Mouse (Mus musculus) T-cell, adult 2 months (primary cell): ENCODE measurements around the gene Baiap2.

ENCODE experiments used
- DNase-seq: peaks from one replicate; pipeline ENCODE4 v3.0.0; 2022; ENCODE audit warnings: low spot score

The Baiap2 gene

DNA sequence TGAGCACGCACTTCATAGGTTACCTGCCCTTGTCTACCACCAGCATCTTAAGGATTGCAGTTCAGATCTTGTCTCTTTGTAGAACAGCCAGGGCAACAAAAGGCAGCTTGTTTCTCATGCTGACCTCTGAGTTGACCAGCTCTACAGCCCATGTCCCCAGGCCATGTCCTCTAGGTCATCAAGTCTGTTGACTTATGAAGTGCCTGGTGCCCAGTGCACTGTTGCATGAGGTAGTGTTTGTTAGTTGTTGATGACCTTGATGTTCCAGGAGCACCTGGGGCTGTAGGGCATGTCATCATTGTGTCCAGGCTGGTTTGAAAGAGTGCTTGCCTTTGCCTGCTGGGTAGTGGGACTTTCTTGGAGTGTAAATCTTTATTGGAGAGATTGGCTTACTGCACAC lies 4.9 kb downstream of the Baiap2 start:
- DNase-seq: no peak

DNA sequence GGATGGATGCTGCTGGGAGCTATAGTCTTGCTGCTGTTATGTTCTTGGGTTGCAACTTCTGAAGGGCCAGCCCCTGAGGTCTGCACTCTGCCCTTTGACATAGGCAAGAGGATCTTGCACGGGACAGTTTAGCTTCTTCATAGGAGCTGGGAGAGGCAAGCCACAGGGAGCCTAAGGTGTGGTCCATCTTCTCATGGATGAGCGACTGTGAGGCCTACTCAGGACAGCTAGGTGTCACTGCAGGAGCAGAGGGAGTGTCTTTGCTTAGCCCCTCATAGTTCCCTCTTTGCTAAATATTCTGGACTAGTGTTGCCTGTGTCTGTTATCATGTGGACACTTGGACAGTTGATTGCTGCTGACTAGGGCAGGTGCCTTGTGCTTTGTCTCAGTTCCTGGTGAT lies 5.3 kb downstream of the Baiap2 start:
- no peak for DNase-seq

- DNase-seq: no peak
Measured at GRCm38 (mm10) chr11:119948305-119948704, 5.7 kb downstream of the Baiap2 start.

GRCm38 (mm10) chr11:119948803-119949202 lies 6.2 kb downstream of the Baiap2 start:
- no peak for DNase-seq

DNA sequence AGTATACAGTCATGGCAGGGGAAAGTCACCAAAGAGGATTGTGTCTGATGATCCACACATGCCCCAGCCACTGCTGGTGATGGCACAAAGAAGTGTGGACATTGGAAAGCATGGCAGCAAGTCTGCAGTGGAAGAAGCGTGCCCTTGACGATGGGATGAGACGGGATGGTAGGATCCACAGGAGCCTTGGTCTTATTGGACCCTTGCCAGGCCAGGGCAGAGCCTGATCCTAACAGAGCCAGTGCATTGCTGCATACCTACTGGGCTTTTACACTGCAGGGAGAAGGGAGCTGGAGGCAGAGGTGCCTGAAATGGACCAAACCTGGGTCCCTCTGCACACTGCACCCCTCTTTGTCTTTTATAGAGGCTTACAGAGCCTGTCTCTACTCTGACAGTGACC lies 8.0 kb downstream of the Baiap2 start:
- DNase-seq: no peak

DNA sequence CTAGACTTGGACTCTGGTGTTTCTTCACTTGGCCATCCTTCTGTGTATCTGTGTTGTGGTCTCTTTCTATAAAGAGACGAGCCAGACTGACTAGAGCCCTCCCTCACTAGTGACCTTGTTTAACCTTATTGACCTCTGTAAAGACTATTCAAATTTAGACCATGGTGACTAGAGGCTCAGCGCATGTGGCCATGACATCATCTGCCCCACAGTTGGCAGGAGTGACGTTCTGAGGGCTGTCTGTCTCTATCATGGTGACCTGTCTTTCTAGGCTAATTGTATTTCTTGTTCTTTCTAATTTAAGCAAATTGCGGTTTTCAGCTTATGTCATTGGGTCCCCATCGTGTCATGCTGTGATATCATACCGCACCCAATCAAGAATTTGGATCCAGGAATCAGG lies 8.8 kb downstream of the Baiap2 start:
- no peak for DNase-seq

GRCm38 (mm10) chr11:119952429-119953224 lies 10.1 kb downstream of the Baiap2 start:
- no peak for DNase-seq

DNA sequence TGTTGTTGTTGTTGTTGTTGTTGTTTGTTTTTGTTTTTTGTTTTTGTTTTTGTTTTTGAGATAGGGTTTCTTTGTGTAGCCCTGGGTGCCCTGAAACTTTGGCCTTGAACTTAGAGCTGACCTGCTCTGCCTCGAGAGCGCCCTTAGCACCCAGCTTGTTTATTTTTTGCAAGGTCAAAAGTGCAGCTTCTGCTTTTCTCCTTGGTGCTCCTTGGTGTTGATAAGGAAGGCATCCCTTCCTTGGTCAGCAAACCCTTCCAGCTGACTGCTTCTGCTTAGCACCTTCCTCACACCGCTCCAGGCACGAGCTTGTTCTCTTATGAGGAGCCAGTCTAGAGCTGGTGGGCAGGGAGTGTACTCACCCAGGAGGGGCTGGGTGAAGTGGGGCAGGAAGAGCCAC lies 11.7 kb downstream of the Baiap2 start:
- DNase-seq: no peak

DNA sequence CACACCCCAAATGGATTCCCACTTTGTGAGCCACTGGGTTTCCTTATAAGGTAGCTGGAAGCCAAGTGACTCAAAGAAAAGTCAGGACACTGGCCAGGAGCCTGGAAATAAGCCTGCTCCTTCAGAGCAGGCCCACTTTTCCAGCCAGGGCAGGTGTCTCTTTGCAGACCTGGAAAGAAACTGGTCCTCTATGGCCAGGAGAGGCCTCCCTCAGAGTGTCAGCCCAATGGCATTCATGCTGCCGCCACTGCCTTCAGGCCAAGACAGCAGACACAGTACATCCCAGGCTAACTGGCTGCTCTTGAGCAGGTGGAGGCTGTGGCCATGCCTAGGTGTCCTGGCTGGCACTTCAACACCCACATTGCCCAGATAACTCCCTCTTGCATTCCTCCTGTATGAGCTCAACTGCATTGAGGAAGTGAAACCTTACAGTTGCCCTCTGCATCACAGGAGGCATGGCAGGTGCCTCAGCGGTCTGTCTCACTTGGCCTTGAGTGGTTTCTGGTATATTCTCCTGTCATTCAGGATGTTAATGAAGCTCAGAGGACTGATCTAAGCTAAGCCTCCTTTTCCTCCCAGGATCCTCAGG lies 12.3 kb downstream of the Baiap2 start:
- no peak for DNase-seq

- no peak for DNase-seq
Measured at GRCm38 (mm10) chr11:119955432-119955831, 12.9 kb downstream of the Baiap2 start.

DNA sequence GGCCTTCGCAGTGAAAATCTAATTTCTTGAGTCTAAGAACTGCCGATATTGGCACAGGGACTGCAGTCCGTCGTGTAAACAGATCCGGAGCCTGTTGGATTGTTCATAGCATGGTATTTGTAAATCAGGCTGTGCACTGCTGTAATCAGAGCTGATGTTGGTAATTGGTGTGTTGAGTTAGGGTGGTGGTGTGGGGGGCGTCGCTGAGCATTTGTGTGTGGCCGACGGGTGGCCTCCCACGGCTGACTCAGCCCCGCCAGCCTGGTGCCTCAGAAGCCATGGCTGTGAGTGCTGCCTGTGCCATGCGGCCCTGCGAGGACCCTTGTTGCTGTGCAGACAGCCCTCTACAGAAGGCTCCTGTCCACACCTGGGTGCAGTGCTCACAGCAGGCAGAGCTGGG lies 14.0 kb downstream of the Baiap2 start:
- DNase-seq: no peak

GRCm38 (mm10) chr11:119958856-119959255 lies 16.3 kb downstream of the Baiap2 start:
- no peak for DNase-seq

DNA sequence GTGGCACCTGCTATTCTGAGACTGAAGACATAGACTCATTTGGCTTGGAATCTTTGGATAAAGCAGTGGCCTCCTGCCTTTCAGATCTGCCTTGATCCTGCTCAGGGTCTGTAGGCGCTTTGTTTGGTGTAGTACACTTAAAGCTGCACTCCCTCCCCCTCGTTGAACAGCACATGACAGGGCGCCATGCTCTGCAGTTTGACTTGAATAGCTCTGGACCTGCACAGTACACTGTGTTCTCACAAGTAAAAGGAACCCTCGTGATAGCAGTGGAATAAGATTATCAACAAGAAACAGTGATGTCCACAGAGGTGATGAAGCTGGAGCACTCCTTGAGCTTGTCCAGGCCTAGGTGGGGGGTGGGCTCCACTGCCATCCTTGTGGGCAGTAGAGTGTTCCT lies 17.2 kb downstream of the Baiap2 start:
- no peak for DNase-seq

GRCm38 (mm10) chr11:119960671-119961070 lies 18.1 kb downstream of the Baiap2 start:
- no peak for DNase-seq

DNA sequence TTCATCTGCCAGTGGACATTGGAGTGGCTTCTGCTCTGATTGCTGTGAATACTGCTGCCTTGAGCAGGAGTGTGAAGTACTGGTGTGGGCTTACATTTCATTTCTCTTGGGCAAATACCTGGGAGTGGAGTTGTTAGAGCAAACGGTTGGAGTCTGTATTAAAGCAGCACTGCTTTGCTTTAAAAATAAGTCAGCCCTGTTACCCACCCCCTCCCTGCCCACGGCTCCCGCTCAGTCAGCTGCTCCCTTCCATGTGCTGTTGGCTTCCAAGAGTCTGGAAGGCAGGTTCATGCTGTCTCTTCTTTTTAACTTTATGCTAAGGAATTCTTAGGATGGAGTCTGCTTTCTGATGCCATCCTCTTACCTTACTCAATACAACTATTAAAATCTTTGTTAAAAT lies 18.9 kb downstream of the Baiap2 start:
- DNase-seq: no peak

GRCm38 (mm10) chr11:119965053-119965452 lies 22.5 kb downstream of the Baiap2 start:
- DNase-seq: no peak

GRCm38 (mm10) chr11:119966294-119966693 lies 23.7 kb downstream of the Baiap2 start:
- no peak for DNase-seq

GRCm38 (mm10) chr11:119967401-119967800 lies 24.8 kb downstream of the Baiap2 start:
- DNase-seq: no peak

DNA sequence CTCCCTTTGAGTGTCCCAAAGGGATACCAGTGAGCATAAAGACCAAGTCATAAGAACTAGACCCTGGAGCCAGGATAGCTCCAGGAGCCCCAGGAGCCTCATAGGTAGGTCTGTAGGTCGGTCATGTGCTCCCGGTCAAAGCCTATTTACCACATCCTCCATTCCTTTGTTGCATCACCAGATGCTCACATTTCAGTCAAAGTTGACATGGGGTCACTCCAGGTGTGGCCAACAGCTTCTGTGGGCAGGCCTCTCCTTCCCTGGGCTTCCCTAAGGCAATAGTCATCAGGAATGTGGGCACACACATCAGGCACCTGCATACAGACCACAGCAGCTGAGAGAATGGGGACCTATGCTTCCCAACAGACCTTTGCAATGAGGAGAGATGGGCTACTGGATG lies 25.3 kb downstream of the Baiap2 start:
- DNase-seq: no peak

GRCm38 (mm10) chr11:119970021-119970851 lies 27.7 kb downstream of the Baiap2 start:
- DNase-seq: no peak

DNA sequence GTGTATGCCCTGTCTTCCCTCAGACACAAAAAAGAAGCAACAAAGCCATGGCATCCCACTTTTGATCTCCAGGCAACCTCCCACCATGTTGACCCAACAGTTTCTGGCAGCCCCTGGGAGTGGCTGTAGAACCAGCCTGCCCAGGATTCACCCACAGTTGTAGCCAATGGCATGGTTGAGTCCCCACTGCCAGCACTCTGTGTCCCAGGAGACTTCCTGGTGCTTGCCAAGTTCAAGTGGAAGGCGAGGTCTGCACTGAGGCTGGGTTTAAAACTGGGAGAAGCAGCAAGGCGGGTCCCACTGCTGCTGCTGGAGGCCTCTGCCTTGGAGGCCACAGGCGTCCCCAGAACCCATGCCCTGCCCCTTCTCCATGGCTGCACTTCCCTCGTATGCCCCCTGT lies 31.2 kb downstream of the Baiap2 start:
- no peak for DNase-seq

DNA sequence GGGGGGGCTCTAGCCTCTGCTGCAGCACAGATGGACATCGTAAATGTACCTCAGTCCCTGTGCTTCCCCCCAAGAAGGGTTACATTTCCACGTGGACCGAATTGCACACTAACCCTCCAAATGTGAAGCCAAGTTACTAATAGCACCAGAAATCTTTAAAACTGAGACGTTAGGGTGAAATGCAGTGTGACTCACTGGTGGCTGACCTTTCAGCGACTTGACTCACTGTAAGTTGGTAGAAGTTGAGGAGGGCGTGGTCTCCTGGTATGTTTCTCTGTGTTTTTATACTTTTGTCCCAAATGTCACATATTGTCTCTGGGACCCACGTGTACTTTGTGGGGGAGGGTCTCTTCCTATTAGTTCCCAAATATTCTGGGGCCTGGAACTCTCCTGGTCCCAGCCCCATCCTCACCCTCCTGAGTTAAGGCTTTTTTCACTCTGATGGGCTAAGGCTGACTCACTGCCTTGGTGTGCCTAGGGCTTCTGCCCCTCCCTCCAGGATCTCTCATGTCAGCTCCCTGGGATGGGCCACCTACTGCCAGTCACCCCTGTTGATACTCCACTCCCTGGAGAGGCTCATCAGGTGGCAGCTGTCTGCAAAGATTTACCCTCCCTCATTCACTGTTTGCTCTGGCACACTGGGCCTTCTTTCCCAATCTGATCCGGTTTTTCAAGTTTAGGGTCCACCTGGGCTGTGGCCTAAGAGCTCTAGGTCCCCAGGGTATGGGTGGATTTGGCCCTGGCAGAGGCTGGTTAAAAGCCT lies 33.4 kb downstream of the Baiap2 start:
- no peak for DNase-seq
